Mouse (Mus musculus): ENCODE data around the gene Prkce.

- TF ChIP-seq CTCF (IDR thresholded peaks at IDR 0.05; ENCODE audit: low read depth): peak; percentile 49
- no peak for TF ChIP-seq EP300 (IDR thresholded peaks at IDR 0.05; ENCODE audit: low read depth)
Measured at GRCm38 (mm10) chr17:86132534-86132933, 35.1 kb upstream of the Prkce start.
